8 mouse cellular contexts compared by ENCODE assay signal in the genomic region with DNA sequence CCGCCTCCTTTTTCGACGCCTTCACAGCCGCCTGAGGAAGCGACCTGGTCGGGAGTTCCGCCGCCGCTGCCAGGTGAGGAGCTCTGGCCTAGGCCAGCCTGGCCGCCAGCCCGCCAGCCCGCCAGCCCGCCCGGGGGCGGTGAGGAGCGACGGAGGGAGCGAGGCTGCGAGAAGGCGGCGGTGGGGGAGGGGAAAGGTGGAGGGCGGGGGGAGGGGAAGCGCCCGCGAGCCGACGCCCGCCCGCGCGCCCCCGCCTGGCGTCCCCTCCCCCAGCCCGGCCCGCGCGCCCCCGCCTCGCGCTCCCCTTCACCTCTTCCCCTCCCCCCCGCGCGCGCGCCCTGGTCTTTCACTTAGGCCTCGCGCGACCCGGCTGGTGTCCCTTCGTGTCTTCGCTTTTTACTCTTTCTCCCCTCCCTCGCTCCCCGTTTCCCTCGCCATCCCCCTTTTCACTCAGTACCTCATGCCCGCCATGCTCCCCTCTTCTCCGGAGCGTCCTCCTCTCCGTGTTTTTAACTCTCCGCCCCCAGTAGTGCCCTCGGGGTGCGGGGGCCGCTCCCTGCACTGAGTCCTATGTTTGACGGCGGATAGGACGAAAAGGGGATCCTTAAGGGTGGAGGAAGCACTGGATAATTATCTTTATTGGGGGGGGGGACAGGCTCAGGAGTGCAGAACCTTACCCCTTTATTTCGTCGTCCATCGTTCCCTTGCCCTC. TPM values are rescaled to one million over a fixed set of nuclear protein-coding genes. Genes with fewer than 3 reads are reported as not detected.
A peak's percentile ranks its signal among the peaks of the same experiment; 100 is the strongest.
DNase-seq lines count a peak whose midpoint lies in the region; ATAC-seq and TF ChIP-seq lines count a peak whose summit lies in the region.

No protein-coding gene starts in this region.

- no peak for TF ChIP-seq CTCF in ES-Bruce4 (IDR thresholded peaks at IDR 0.05; ENCODE audit: low read depth, low read length)
- TF ChIP-seq CTCF in lung, embryonic 14.5 days (IDR thresholded peaks at IDR 0.05; ENCODE audit: low read depth), result no peak

- H3K9me3 ChIP-seq in ES-Bruce4 (replicated peaks; ENCODE audit: control insufficient read depth, insufficient read depth, low read length, poor library complexity, severe bottlenecking), result no peaks in the 10 kb centered on the region
- H3K9me3 ChIP-seq in embryonic facial prominence, embryonic 14.5 days (ENCODE audit: control insufficient read depth, low read length), result no peaks in the 10 kb centered on the region
- H3K9me3 ChIP-seq in heart, embryonic 13.5 days, result no peaks in the 10 kb centered on the region
- no peaks in the 10 kb centered on the region for H3K9me3 ChIP-seq in lung, embryonic 14.5 days (ENCODE audit: low read depth, low read length)

- WGBS in embryonic facial prominence, embryonic 14.5 days, result 0% methylated on average over 16 of the region's 68 CpGs
- whole genome bisulfite sequencing in heart, embryonic 13.5 days, result under 1% methylated on average over 33 of the region's 68 CpGs
- 1% methylated on average over 52 of the region's 68 CpGs for WGBS in lung, embryonic 14.5 days

- peak; percentile 1; the same call in 1 of the 2 replicates for ATAC-seq in embryonic facial prominence, embryonic 14.5 days (ENCODE audit: low read depth)
- peak; percentile 39 for ATAC-seq in heart, embryonic 13.5 days (ENCODE audit: extremely low read depth, insufficient number of reproducible peaks, low FRiP score, low TSS enrichment)
- peak; percentile 12 for ATAC-seq in lung, embryonic 14.5 days (ENCODE audit: insufficient read depth)

- no peak for TF ChIP-seq EP300 in ES-Bruce4 (IDR thresholded peaks at IDR 0.05; ENCODE audit: insufficient read depth, low read depth, low read length)

- peak overlapping the region; percentile 72 for H3K4me3 ChIP-seq in ES-Bruce4 (ENCODE audit: low read depth, low read length)
- H3K4me3 ChIP-seq in embryonic facial prominence, embryonic 14.5 days (ENCODE audit: low read depth, low read length), result peak overlapping the region; percentile 83
- H3K4me3 ChIP-seq in heart, embryonic 13.5 days, result peak overlapping the region; percentile 93
- peak overlapping the region; percentile 89 for H3K4me3 ChIP-seq in lung, embryonic 14.5 days (ENCODE audit: low read depth, low read length)

- no peak for TF ChIP-seq POLR2A in ES-Bruce4 (IDR thresholded peaks at IDR 0.05; ENCODE audit: insufficient read depth, low read length)

- H3K36me3 ChIP-seq in ES-Bruce4 (ENCODE audit: control insufficient read depth, insufficient read depth, low read length, poor library complexity, severe bottlenecking), result peaks cover 4% of the 10 kb centered on the region; the same call in 1 of the 2 replicates
- 0 out of 2 replicates have a peak, but pooled peaks cover 5% of the 10 kb centered on the region for H3K36me3 ChIP-seq in embryonic facial prominence, embryonic 14.5 days (ENCODE audit: control insufficient read depth, insufficient read depth, low read length)
- H3K36me3 ChIP-seq in heart, embryonic 13.5 days, result no peaks in the 10 kb centered on the region; the same call in 1 of the 2 replicates
- peaks cover 8% of the 10 kb centered on the region; the same call in 1 of the 2 replicates for H3K36me3 ChIP-seq in lung, embryonic 14.5 days (ENCODE audit: insufficient read depth)

- peak; percentile 66 to 80 for DNase-seq in adrenal gland, postnatal 36 days
- peak; percentile 82 for DNase-seq in embryonic facial prominence, embryonic 14.5 days (ENCODE audit: low spot score)
- peak; percentile 62 to 85 for DNase-seq in kidney, postnatal 36 days
- DNase-seq in lung, embryonic 14.5 days, result peak; percentile 75
- DNase-seq in retina, embryonic 14.5 days (ENCODE audit: low spot score), result peak; percentile 79
- DNase-seq in urinary bladder, postnatal 4 days (ENCODE audit: low spot score in 2 of 2), result peak; percentile 56 to 73

- peak overlapping the region; percentile 72 for H3K4me2 ChIP-seq in embryonic facial prominence, embryonic 14.5 days (ENCODE audit: low read depth, low read length)
- peak overlapping the region; percentile 80 for H3K4me2 ChIP-seq in heart, embryonic 13.5 days
- peak overlapping the region; percentile 71 for H3K4me2 ChIP-seq in lung, embryonic 14.5 days

- no peaks in the 10 kb centered on the region for H3K4me1 ChIP-seq in ES-Bruce4 (ENCODE audit: control insufficient read depth, insufficient read depth, low read length)
- peaks cover 15% of the 10 kb centered on the region for H3K4me1 ChIP-seq in embryonic facial prominence, embryonic 14.5 days (ENCODE audit: control insufficient read depth, insufficient read depth, low read length)
- H3K4me1 ChIP-seq in heart, embryonic 13.5 days, result peaks cover 43% of the 10 kb centered on the region
- H3K4me1 ChIP-seq in lung, embryonic 14.5 days (ENCODE audit: insufficient read depth), result peaks cover 9% of the 10 kb centered on the region; the same call in 1 of the 2 replicates

- no peaks in the 10 kb centered on the region for H3K27me3 ChIP-seq in ES-Bruce4 (ENCODE audit: control insufficient read depth, insufficient read depth, low read length, poor library complexity, severe bottlenecking)
- no peaks in the 10 kb centered on the region for H3K27me3 ChIP-seq in embryonic facial prominence, embryonic 14.5 days (replicated peaks; ENCODE audit: control insufficient read depth, insufficient read depth, low read length)
- no peaks in the 10 kb centered on the region for H3K27me3 ChIP-seq in heart, embryonic 13.5 days (replicated peaks)
- H3K27me3 ChIP-seq in lung, embryonic 14.5 days (ENCODE audit: insufficient read depth, low read length), result no peaks in the 10 kb centered on the region

- peak overlapping the region; percentile 39 for H3K27ac ChIP-seq in ES-Bruce4 (ENCODE audit: insufficient read depth, low read length)
- H3K27ac ChIP-seq in embryonic facial prominence, embryonic 14.5 days (replicated peaks; ENCODE audit: low read depth, low read length), result peak overlapping the region; percentile 97
- peak overlapping the region; percentile 97 for H3K27ac ChIP-seq in heart, embryonic 13.5 days (replicated peaks)
- H3K27ac ChIP-seq in lung, embryonic 14.5 days (ENCODE audit: low read depth), result peak overlapping the region; percentile 96

- peak overlapping the region; percentile 76 for H3K9ac ChIP-seq in ES-Bruce4 (ENCODE audit: low read depth, poor library complexity, severe bottlenecking)
- H3K9ac ChIP-seq in embryonic facial prominence, embryonic 14.5 days (ENCODE audit: low read depth, low read length), result peak overlapping the region; percentile 93
- peak overlapping the region; percentile 98 for H3K9ac ChIP-seq in heart, embryonic 13.5 days
- peak overlapping the region; percentile 94 for H3K9ac ChIP-seq in lung, embryonic 14.5 days

RNA-seq across cellular contexts. Expression of a gene that starts 0.5 kb away (rescaled TPM):
- polyA plus RNA-seq in ES-Bruce4 (2011; ENCODE audit: insufficient read depth, insufficient read length, low read depth, missing spikeins), result 59.0 and 66.1 TPM in 2 replicates
- 10 to 100 TPM; 62.2 to 66.2 TPM for total RNA-seq in adrenal gland, postnatal 36 days (2021)
- 13.2 and 13.4 TPM in 2 replicates for polyA plus RNA-seq in embryonic facial prominence, embryonic 14.5 days (2014; fragmentation: Nextera tagmentation; extraction: Ambion mirVana)
- polyA plus RNA-seq in heart, embryonic 13.5 days (2015; fragmentation: Nextera tagmentation; extraction: Ambion mirVana), result 7.9 and 9.3 TPM in 2 replicates
- polyA plus RNA-seq in lung, embryonic 14.5 days (2014; fragmentation: Nextera tagmentation; extraction: Ambion mirVana), result 14.6 and 15.8 TPM in 2 replicates

RNA-seq across cellular contexts. Expression of a gene that starts 28.5 kb away (rescaled TPM):
- polyA plus RNA-seq in ES-Bruce4 (2011; ENCODE audit: insufficient read depth, insufficient read length, low read depth, missing spikeins), result 12.3 and 12.8 TPM in 2 replicates
- total RNA-seq in adrenal gland, postnatal 36 days (2021), result 1 to 10 TPM; 6.2 to 7.3 TPM
- polyA plus RNA-seq in embryonic facial prominence, embryonic 14.5 days (2014; fragmentation: Nextera tagmentation; extraction: Ambion mirVana), result 4.1 and 4.7 TPM in 2 replicates
- 5.5 and 5.7 TPM in 2 replicates for polyA plus RNA-seq in heart, embryonic 13.5 days (2015; fragmentation: Nextera tagmentation; extraction: Ambion mirVana)
- 4.4 and 6.1 TPM in 2 replicates for polyA plus RNA-seq in lung, embryonic 14.5 days (2014; fragmentation: Nextera tagmentation; extraction: Ambion mirVana)

RNA-seq across cellular contexts. Expression of a gene that starts 39.5 kb away (rescaled TPM):
- 32.4 and 34.6 TPM in 2 replicates for polyA plus RNA-seq in ES-Bruce4 (2011; ENCODE audit: insufficient read depth, insufficient read length, low read depth, missing spikeins)
- 10 to 100 TPM; 37.4 to 43.2 TPM for total RNA-seq in adrenal gland, postnatal 36 days (2021)
- polyA plus RNA-seq in embryonic facial prominence, embryonic 14.5 days (2014; fragmentation: Nextera tagmentation; extraction: Ambion mirVana), result 14.2 and 14.4 TPM in 2 replicates
- polyA plus RNA-seq in heart, embryonic 13.5 days (2015; fragmentation: Nextera tagmentation; extraction: Ambion mirVana), result 12.3 and 13.6 TPM in 2 replicates
- 19.3 and 19.6 TPM in 2 replicates for polyA plus RNA-seq in lung, embryonic 14.5 days (2014; fragmentation: Nextera tagmentation; extraction: Ambion mirVana)

RNA-seq across cellular contexts. Expression of a gene that starts 45.5 kb away (rescaled TPM):
- 60.5 and 62.4 TPM in 2 replicates for polyA plus RNA-seq in ES-Bruce4 (2011; ENCODE audit: insufficient read depth, insufficient read length, low read depth, missing spikeins)
- total RNA-seq in adrenal gland, postnatal 36 days (2021), result 100 to 1,000 TPM; 127 to 142 TPM
- 88.1 and 90.9 TPM in 2 replicates for polyA plus RNA-seq in embryonic facial prominence, embryonic 14.5 days (2014; fragmentation: Nextera tagmentation; extraction: Ambion mirVana)
- 79.0 and 88.2 TPM in 2 replicates for polyA plus RNA-seq in heart, embryonic 13.5 days (2015; fragmentation: Nextera tagmentation; extraction: Ambion mirVana)
- polyA plus RNA-seq in lung, embryonic 14.5 days (2014; fragmentation: Nextera tagmentation; extraction: Ambion mirVana), result 85.2 and 85.3 TPM in 2 replicates

RNA-seq across cellular contexts. Expression of a gene that starts 50.2 kb away (rescaled TPM):
- polyA plus RNA-seq in ES-Bruce4 (2011; ENCODE audit: insufficient read depth, insufficient read length, low read depth, missing spikeins), result 3.7 and 4.6 TPM in 2 replicates
- under 1 TPM; 0.20 to 0.66 TPM for total RNA-seq in adrenal gland, postnatal 36 days (2021)
- polyA plus RNA-seq in embryonic facial prominence, embryonic 14.5 days (2014; fragmentation: Nextera tagmentation; extraction: Ambion mirVana), result 5.2 and 6.1 TPM in 2 replicates
- polyA plus RNA-seq in heart, embryonic 13.5 days (2015; fragmentation: Nextera tagmentation; extraction: Ambion mirVana), result 2.4 and 3.0 TPM in 2 replicates
- 5.4 and 6.5 TPM in 2 replicates for polyA plus RNA-seq in lung, embryonic 14.5 days (2014; fragmentation: Nextera tagmentation; extraction: Ambion mirVana)

Comparison
In these comparisons a context has a peak if more than half of its experiments do, and no peak if none do; other contexts are left out.
1. Peak in every context shown above with its lines: DNase-seq, ATAC-seq, H3K4me3 ChIP-seq and H3K27ac ChIP-seq.
2. H3K27ac ChIP-seq: peak in every context shown above with its lines; median percentile 97 in embryonic facial prominence, embryonic 14.5 days; 97 in heart, embryonic 13.5 days; 96 in lung, embryonic 14.5 days; 39 in ES-Bruce4.